Mouse (Mus musculus) embryonic stem cell, embryonic (primary cell): ENCODE measurements around the gene Gm15080.
"Not testable (repeated sequence)": the region's sequence is repeated elsewhere in the genome, so short reads cannot be mapped to it uniquely, and the experiment has no call there.

Experiments used
- CTCF ChIA-PET, 4 experiments: fragments of 300-600 bp in 2 of 4; fragments of 350-600 bp in 2 of 4; sonication (Branson Sonifier 250); formaldehyde crosslinking; loops; one replicate each; lab custom pipeline; 2022; ENCODE audit warnings: inconsistent platforms in 2 of 4; lab: Charles Lee
- POLR2A ChIA-PET, 4 experiments: fragments of 300-600 bp in 2 of 4; fragments of 350-600 bp in 2 of 4; sonication (Branson Sonifier 250); formaldehyde crosslinking; loops; one replicate each; lab custom pipeline; 2022; ENCODE audit warnings: antibody characterized with exemption in 4 of 4, inconsistent platforms in 1 of 4; lab: Charles Lee

Gm15080 gene

GRCm38 (mm10) chrX:147992693-147993092, at the start of gene Gm15080:
Gm15080 (plus strand) TSS chrX:147992993.
- POLR2A ChIA-PET, CTCF ChIA-PET: not testable (repeated sequence)
